Mouse (Mus musculus) brain, embryonic 14.5 days (tissue): Measurements from ENCODE around the gene Atp5g2.

Source experiments
- CTCF ChIP-seq: fragments of 200-500 bp; IDR thresholded peaks from 2 replicates; pipeline ENCODE4 v1.5.1; 2012; ENCODE audit warnings: inconsistent platforms, mild to moderate bottlenecking, moderate library complexity, borderline replicate concordance; ENCODE audit not compliant: insufficient read depth, insufficient read length; ENCODE audit errors: extremely low read depth
- POLR2A ChIP-seq: fragments of 200-500 bp; IDR thresholded peaks from 2 replicates; pipeline ENCODE4 v1.6.1; 2012; ENCODE audit warnings: mild to moderate bottlenecking, inconsistent platforms, borderline replicate concordance; ENCODE audit not compliant: poor library complexity, insufficient read depth, insufficient read length, severe bottlenecking; ENCODE audit errors: extremely low read depth

- no peak for TF ChIP-seq POLR2A
- no peak for TF ChIP-seq CTCF
Measured at GRCm38 (mm10) chr15:102716132-102716531, 44.0 kb upstream of the Atp5g2 start.
